12 mouse cellular contexts compared by ENCODE assay signal in the genomic region with DNA sequence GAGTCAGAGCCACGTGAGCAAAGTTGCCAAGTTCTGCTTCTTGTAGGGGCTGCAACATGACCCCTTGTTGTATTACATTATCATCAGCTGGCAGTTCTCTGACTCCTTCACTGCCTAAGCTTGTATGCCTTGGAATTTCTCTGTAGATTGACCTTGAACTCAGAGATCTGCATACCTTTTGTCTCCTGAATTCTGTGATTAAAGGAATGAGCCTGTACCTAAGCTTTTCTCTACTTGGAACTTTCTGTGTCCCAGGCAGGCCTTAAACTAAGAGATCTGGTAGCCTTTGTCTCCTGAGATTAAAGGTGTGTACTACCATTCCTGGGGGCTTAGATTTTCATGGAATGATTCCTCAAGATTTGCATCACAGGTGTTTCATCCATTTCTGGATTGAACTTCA.
"Had no signal": no experiment of that assay in that cellular context is flagged by ENCODE, and none has a peak within 500 bp of the region (broad histone marks: within the 10 kb centered on the region; RNA-seq: fewer than 3 reads in every experiment).

No protein-coding gene starts in this region.

- DNase-seq: left cerebral cortex, postnatal 4 days; liver; liver, embryonic 13.5 days; liver, postnatal 0 days; lung, adult 18-20 months; lung, adult 2 months; lung, embryonic 14.5 days; lung, postnatal 10 days; lung, postnatal 14 days; lung, postnatal 36 days; lung, postnatal 4 days; midbrain, embryonic 14.5 days had no signal
